Mouse (Mus musculus): ENCODE measurements around the gene Thra. TPM values are rescaled to one million over a fixed set of nuclear protein-coding genes. Genes with fewer than 3 reads are reported as not detected.
A peak's percentile ranks its signal among the peaks of the same experiment; 100 is the strongest.
"Not testable (repeated sequence)": the region's sequence is repeated elsewhere in the genome, so short reads cannot be mapped to it uniquely, and the experiment has no call there.

Gene Thra
- polyA plus RNA-seq, 1 experiment from 2014 or later: 175 TPM

DNA sequence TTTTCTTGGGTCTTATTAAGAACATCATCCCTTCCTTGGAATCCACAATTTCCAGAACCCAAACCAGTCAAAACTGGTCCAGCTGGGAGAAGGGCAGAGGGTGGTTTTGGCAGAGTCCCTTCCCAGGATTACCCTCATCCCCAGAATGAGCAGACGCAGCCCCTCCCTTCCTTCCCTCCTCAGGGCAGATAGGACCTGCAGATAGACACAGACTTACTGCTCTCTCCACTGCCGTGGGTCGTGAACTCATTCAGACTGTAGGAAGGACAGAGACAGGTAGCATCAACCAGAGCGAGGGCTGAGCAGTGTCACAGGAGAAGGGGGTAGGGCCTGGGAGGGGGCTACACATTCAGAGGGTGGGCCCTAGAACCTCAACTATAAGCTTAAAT, 29.4 kb upstream of the Thra start:
- DNase-seq (no peak), ATAC-seq (ENCODE audit: low FRiP score, low TSS enrichment) (no peak)
- Histone ChIP-seq H3K4me2 (ENCODE audit: low read length) (no peak overlapping the region), H3K9me3 (ENCODE audit: control insufficient read depth, low read length) (no peaks in the 10 kb centered on the region), H3K4me1 (ENCODE audit: control insufficient read depth, insufficient read depth, low read length) (no peaks in the 10 kb centered on the region), H3K36me3 (ENCODE audit: control insufficient read depth, insufficient read depth, low read length) (peaks cover 92% of the 10 kb centered on the region), H3K27me3 (ENCODE audit: control insufficient read depth, insufficient read depth, low read length) (no peaks in the 10 kb centered on the region), H3K27ac (replicated peaks; ENCODE audit: low read depth, low read length) (no peak overlapping the region), H3K4me3 (replicated peaks; ENCODE audit: low read depth, low read length) (no peak overlapping the region), H3K9ac (replicated peaks; ENCODE audit: low read length) (no peak overlapping the region)
- 84% methylated on average over 4 of the region's 4 CpGs for WGBS

DNA sequence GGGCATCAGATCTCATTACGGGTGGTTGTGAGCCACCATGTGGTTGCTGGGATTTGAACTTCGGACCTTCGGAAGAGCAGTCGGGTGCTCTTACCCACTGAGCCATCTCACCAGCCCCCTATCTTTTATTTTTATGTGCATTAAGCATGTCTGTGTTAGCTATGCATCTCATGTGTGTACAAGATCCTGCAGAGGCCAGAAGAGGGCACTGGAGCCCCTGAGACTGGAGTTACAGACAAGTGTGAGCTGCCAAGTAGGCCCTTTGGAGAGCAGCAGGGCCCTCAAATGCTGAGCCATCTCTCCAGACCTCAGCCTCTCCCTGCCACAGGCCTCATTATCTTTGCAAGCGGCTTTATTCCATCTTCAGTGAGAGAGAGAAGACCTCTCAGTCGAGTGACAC, 28.4 kb upstream of the Thra start:
- not testable (repeated sequence) for ATAC-seq (ENCODE audit: low FRiP score, low TSS enrichment); H3K4me3 ChIP-seq (replicated peaks; ENCODE audit: low read depth, low read length); H3K27ac ChIP-seq (replicated peaks; ENCODE audit: low read depth, low read length); H3K4me2 ChIP-seq (ENCODE audit: low read length); H3K9me3 ChIP-seq (ENCODE audit: control insufficient read depth, low read length); H3K4me1 ChIP-seq (ENCODE audit: control insufficient read depth, insufficient read depth, low read length); H3K9ac ChIP-seq (replicated peaks; ENCODE audit: low read length); H3K27me3 ChIP-seq (ENCODE audit: control insufficient read depth, insufficient read depth, low read length)
- 90% methylated on average over 6 of the region's 6 CpGs for WGBS
- H3K36me3 ChIP-seq (ENCODE audit: control insufficient read depth, insufficient read depth, low read length): peaks cover 92% of the 10 kb centered on the region
- DNase-seq: peak; percentile 59

DNA sequence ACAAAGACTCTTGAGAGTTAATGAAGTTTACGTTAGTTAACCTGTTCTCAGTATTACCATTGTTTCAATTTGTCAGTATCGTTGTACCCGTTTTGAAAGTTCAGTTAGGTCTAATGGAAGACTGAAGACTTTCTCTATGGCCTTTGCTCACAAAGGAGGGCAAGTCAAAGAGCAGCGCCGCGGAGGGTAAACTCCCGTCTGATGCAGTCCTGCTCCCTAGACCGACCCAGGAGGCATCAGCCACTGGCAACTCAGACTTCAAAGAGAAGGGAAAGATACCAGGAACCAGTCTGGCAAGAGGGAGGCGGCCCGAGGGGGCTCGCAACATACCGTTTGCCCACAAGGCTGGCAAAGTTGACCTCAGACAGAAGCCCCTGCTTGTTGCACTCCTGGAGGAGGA, 26.7 kb upstream of the Thra start:
- Histone ChIP-seq H3K27me3 (ENCODE audit: control insufficient read depth, insufficient read depth, low read length) (no peaks in the 10 kb centered on the region), H3K4me1 (ENCODE audit: control insufficient read depth, insufficient read depth, low read length) (no peaks in the 10 kb centered on the region), H3K36me3 (ENCODE audit: control insufficient read depth, insufficient read depth, low read length) (peaks cover 89% of the 10 kb centered on the region), H3K4me2 (ENCODE audit: low read length) (no peak overlapping the region), H3K9ac (replicated peaks; ENCODE audit: low read length) (no peak overlapping the region), H3K9me3 (ENCODE audit: control insufficient read depth, low read length) (no peaks in the 10 kb centered on the region), H3K27ac (replicated peaks; ENCODE audit: low read depth, low read length) (no peak overlapping the region), H3K4me3 (replicated peaks; ENCODE audit: low read depth, low read length) (no peak overlapping the region)
- no peak for DNase-seq
- 92% methylated on average over 12 of the region's 12 CpGs for WGBS
- ATAC-seq (ENCODE audit: low FRiP score, low TSS enrichment): no peak

DNA sequence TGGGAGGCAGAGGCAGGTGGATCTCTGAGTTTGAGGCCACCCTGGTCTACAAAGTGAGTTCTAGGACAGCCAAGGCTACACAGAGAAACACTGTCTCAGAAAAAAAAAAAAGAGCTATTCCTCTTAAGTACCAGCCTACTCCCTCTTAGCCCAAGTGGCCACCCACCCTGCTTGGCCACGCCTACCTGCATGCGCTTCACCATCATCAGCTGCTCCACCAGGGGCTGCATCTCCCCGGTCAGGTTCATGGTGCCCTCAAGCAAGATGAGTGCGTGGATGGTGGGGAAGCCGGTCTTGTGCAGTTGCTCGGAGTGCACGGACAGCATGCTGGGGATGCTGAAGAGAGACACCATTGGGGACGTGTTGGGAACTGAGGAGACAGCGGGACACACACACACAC, 24.5 kb upstream of the Thra start:
- ATAC-seq (ENCODE audit: low FRiP score, low TSS enrichment) (no peak), DNase-seq (no peak)
- no peak overlapping the region for H3K4me2 ChIP-seq (ENCODE audit: low read length)
- no peak overlapping the region for H3K9ac ChIP-seq (replicated peaks; ENCODE audit: low read length)
- H3K36me3 ChIP-seq (ENCODE audit: control insufficient read depth, insufficient read depth, low read length): peaks cover 81% of the 10 kb centered on the region
- WGBS: 95% methylated on average over 9 of the region's 9 CpGs
- no peaks in the 10 kb centered on the region for H3K27me3 ChIP-seq (ENCODE audit: control insufficient read depth, insufficient read depth, low read length)
- H3K4me1 ChIP-seq (ENCODE audit: control insufficient read depth, insufficient read depth, low read length): no peaks in the 10 kb centered on the region
- no peak overlapping the region for H3K4me3 ChIP-seq (replicated peaks; ENCODE audit: low read depth, low read length)
- no peak overlapping the region for H3K27ac ChIP-seq (replicated peaks; ENCODE audit: low read depth, low read length)
- no peaks in the 10 kb centered on the region for H3K9me3 ChIP-seq (ENCODE audit: control insufficient read depth, low read length)

DNA sequence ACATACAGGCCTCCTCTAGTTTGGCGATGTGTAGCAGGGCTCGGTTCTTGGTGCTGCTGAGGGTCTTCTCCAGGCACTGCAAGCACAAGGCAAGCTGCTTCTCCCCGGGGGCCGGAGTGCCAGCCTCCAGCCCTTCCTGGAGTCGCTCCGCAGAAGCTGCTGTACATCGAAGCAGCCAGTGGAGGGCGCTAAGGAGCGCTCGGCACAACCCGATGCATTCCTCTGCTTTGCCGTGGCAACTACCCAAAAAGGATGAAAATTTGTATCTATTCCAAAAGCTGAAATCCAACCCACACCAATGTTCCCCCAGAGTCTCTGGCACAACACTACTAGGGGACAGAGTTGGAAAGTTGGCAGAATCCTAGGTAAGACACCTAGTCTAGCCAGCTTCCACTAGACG, 22.5 kb upstream of the Thra start:
- Histone ChIP-seq H3K27me3 (ENCODE audit: control insufficient read depth, insufficient read depth, low read length) (no peaks in the 10 kb centered on the region), H3K4me1 (ENCODE audit: control insufficient read depth, insufficient read depth, low read length) (no peaks in the 10 kb centered on the region), H3K9me3 (ENCODE audit: control insufficient read depth, low read length) (no peaks in the 10 kb centered on the region), H3K4me2 (ENCODE audit: low read length) (no peak overlapping the region), H3K4me3 (replicated peaks; ENCODE audit: low read depth, low read length) (no peak overlapping the region), H3K9ac (replicated peaks; ENCODE audit: low read length) (no peak overlapping the region), H3K27ac (replicated peaks; ENCODE audit: low read depth, low read length) (no peak overlapping the region), H3K36me3 (ENCODE audit: control insufficient read depth, insufficient read depth, low read length) (peaks cover 76% of the 10 kb centered on the region)
- WGBS: 13% methylated on average over 13 of the region's 13 CpGs
- DNase-seq (peak; percentile 79), ATAC-seq (ENCODE audit: low FRiP score, low TSS enrichment) (no peak)

DNA sequence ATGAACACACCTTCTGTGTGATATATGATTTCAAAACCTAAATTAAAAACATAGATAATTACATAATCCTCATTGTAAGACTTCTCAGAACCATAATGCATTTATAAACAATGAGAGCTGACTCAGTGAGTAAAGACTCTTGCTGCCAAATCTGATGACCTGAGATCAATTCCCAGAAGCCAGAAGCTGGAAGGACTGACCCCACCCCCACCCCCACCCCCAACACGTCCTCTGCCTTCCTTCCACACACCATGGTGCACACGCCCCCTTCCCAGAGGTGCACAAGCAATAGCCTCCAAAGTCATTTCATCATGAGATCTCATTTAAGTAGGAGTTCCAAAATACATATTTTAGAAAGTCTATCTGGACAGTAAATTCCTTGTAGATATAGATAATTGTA, 19.7 kb upstream of the Thra start:
- Histone ChIP-seq H3K9ac (replicated peaks; ENCODE audit: low read length) (no peak overlapping the region), H3K9me3 (ENCODE audit: control insufficient read depth, low read length) (no peaks in the 10 kb centered on the region), H3K4me3 (replicated peaks; ENCODE audit: low read depth, low read length) (no peak overlapping the region), H3K4me1 (ENCODE audit: control insufficient read depth, insufficient read depth, low read length) (no peaks in the 10 kb centered on the region), H3K27me3 (ENCODE audit: control insufficient read depth, insufficient read depth, low read length) (no peaks in the 10 kb centered on the region), H3K27ac (replicated peaks; ENCODE audit: low read depth, low read length) (no peak overlapping the region), H3K4me2 (ENCODE audit: low read length) (no peak overlapping the region), H3K36me3 (ENCODE audit: control insufficient read depth, insufficient read depth, low read length) (peaks cover 63% of the 10 kb centered on the region)
- 76% methylated on average over 2 of the region's 2 CpGs for WGBS
- DNase-seq (no peak), ATAC-seq (ENCODE audit: low FRiP score, low TSS enrichment) (no peak)

DNA sequence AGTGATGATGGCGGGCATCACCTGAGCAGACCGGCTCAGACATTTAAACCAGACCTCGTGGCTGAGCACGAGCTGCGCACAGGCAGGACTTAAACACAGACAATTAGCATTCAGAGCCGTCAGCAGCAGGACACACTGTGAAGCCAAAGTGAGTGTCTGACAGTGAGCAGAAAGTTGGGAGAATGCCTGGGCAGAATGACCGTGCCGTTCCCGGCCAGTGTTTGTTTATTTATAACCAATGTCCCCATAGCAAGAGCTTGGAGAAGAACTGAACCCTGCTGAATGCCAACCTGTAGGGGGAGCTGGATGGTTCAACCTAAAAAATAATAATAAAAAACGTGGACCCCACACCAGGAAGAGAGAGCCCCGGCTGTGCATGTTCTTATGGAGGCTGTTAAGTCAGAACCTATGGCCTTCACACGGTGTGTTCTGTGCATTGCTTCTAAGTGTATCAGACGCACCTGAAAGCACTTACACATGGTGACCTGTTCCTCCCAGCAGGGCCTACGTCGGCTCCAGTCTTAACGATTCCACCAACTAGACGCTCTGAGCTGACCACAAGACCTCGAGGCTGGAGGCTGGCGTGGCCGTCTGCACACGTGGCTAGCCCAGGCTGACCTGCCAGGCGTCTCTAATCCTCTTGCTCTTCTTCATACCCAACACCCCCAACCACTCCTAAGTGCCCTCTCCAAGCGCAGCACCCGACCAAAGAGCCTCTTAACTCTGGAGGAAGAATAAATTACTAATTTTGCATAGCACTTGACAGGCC, 18.8 kb upstream of the Thra start:
- Histone ChIP-seq H3K9me3 (ENCODE audit: control insufficient read depth, low read length) (no peaks in the 10 kb centered on the region), H3K4me3 (replicated peaks; ENCODE audit: low read depth, low read length) (no peak overlapping the region), H3K4me2 (ENCODE audit: low read length) (no peak overlapping the region), H3K9ac (replicated peaks; ENCODE audit: low read length) (no peak overlapping the region), H3K27ac (replicated peaks; ENCODE audit: low read depth, low read length) (no peak overlapping the region), H3K4me1 (ENCODE audit: control insufficient read depth, insufficient read depth, low read length) (no peaks in the 10 kb centered on the region), H3K36me3 (ENCODE audit: control insufficient read depth, insufficient read depth, low read length) (peaks cover 60% of the 10 kb centered on the region), H3K27me3 (ENCODE audit: control insufficient read depth, insufficient read depth, low read length) (no peaks in the 10 kb centered on the region)
- DNase-seq (peak; percentile 48), ATAC-seq (ENCODE audit: low FRiP score, low TSS enrichment) (no peak)
- 72% methylated on average over 24 of the region's 24 CpGs for WGBS

DNA sequence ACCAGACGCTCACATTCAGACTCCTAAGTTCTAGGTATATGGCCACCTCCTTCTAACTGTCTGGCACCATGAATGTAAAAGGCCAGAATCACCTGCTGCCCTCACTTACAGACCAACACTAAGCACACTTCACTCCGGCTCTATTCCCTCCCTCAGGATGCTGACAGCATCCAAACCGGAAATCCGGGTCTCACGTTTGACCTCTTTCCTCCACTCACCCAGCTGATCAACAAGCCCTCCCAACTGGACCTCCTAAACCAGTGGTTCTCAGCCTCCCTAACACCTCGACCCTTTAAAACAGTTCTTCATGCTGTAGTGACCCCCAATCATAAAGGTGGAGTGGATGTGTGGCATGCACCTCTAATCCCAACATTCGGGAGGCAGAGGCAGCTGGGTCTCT, 17.3 kb upstream of the Thra start:
- Histone ChIP-seq H3K4me1 (ENCODE audit: control insufficient read depth, insufficient read depth, low read length) (0 out of 2 replicates have a peak, but pooled peaks cover under 1% of the 10 kb centered on the region), H3K9me3 (ENCODE audit: control insufficient read depth, low read length) (no peaks in the 10 kb centered on the region), H3K36me3 (ENCODE audit: control insufficient read depth, insufficient read depth, low read length) (peaks cover 52% of the 10 kb centered on the region), H3K27me3 (ENCODE audit: control insufficient read depth, insufficient read depth, low read length) (no peaks in the 10 kb centered on the region), H3K9ac (replicated peaks; ENCODE audit: low read length) (no peak overlapping the region), H3K4me3 (replicated peaks; ENCODE audit: low read depth, low read length) (no peak overlapping the region), H3K4me2 (ENCODE audit: low read length) (no peak overlapping the region), H3K27ac (replicated peaks; ENCODE audit: low read depth, low read length) (no peak overlapping the region)
- WGBS: 85% methylated on average over 7 of the region's 7 CpGs
- no peak for ATAC-seq (ENCODE audit: low FRiP score, low TSS enrichment)
- DNase-seq: no peak

DNA sequence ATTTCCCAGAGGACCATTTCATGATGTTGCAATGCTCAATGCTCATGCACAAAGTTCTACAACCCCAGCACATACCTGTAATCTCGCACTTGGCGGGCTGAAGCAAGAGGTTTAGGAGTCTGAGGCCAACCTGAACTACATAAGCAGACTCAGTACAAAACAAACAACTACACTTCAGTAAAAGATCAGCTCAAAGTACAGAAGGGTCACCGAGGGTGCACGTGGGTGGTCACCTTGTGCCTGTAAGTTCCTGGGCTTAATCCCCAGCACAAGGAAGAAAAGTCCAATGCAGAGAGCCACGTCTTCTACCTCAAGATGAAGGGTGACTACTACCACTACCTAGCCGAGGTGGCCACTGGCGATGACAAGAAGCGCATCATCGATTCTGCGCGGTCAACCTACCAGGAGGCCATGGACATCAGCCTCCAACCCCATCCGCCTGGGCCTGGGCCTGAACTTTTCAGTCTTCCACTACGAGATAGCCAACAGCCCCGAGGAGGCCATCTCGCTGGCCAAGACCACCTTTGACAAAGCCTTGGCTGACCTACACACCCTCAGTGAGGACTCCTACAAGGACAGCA, 14.4 kb upstream of the Thra start:
- 0 out of 2 replicates have a peak, but pooled peaks cover 11% of the 10 kb centered on the region for H3K4me1 ChIP-seq (ENCODE audit: control insufficient read depth, insufficient read depth, low read length)
- no peaks in the 10 kb centered on the region for H3K27me3 ChIP-seq (ENCODE audit: control insufficient read depth, insufficient read depth, low read length)
- no peak overlapping the region for H3K4me2 ChIP-seq (ENCODE audit: low read length)
- 96% methylated on average over 15 of the region's 15 CpGs for WGBS
- no peak overlapping the region for H3K4me3 ChIP-seq (replicated peaks; ENCODE audit: low read depth, low read length)
- ATAC-seq (ENCODE audit: low FRiP score, low TSS enrichment): no peak
- peaks cover 32% of the 10 kb centered on the region for H3K36me3 ChIP-seq (ENCODE audit: control insufficient read depth, insufficient read depth, low read length)
- no peak overlapping the region for H3K9ac ChIP-seq (replicated peaks; ENCODE audit: low read length)
- no peak overlapping the region for H3K27ac ChIP-seq (replicated peaks; ENCODE audit: low read depth, low read length)
- no peaks in the 10 kb centered on the region for H3K9me3 ChIP-seq (ENCODE audit: control insufficient read depth, low read length)
- DNase-seq: no peak
